Mouse (Mus musculus) forebrain, embryonic 13.5 days (tissue): ENCODE measurements around the gene Smoc1. TPM values are rescaled to one million over a fixed set of nuclear protein-coding genes. Genes with fewer than 3 reads are reported as not detected.

Experiments used
- ATAC-seq: fragments of 200-750 bp; cut with Nextera tagmentation; 2 replicates; pipeline ENCODE4 v1.8.0; 2017
- H3K27ac ChIP-seq: fragments of 300-500 bp; sonication (generic); 2 replicates; pipeline ENCODE4 v1.5.1; 2015; ENCODE audit warnings: inconsistent platforms, mild to moderate bottlenecking, moderate library complexity
- H3K27me3 ChIP-seq: fragments of 300-500 bp; sonication (generic); 2 replicates; pipeline ENCODE4 v1.6.1; 2015; ENCODE audit warnings: mild to moderate bottlenecking, inconsistent platforms
- H3K36me3 ChIP-seq: fragments of 300-500 bp; sonication (generic); 2 replicates; pipeline ENCODE4 v1.6.1; 2015; ENCODE audit warnings: mild to moderate bottlenecking, inconsistent platforms; ENCODE audit not compliant: poor library complexity, severe bottlenecking
- H3K4me1 ChIP-seq: fragments of 300-500 bp; sonication (generic); 2 replicates; pipeline ENCODE4 v1.6.1; 2015; ENCODE audit warnings: inconsistent platforms
- H3K4me2 ChIP-seq: fragments of 300-500 bp; sonication (generic); 2 replicates; pipeline ENCODE4 v1.6.1; 2015; ENCODE audit warnings: inconsistent platforms, mild to moderate bottlenecking, moderate library complexity
- H3K4me3 ChIP-seq: fragments of 300-500 bp; sonication (generic); 2 replicates; pipeline ENCODE4 v1.5.1; 2015; ENCODE audit warnings: mild to moderate bottlenecking, inconsistent platforms
- H3K9ac ChIP-seq: fragments of 300-500 bp; sonication (generic); 2 replicates; pipeline ENCODE4 v1.6.1; 2015; ENCODE audit warnings: mild to moderate bottlenecking, inconsistent platforms
- H3K9me3 ChIP-seq: fragments of 300-500 bp; sonication (generic); replicated peaks from 2 replicates; pipeline ENCODE4 v1.6.1; 2016; ENCODE audit warnings: inconsistent platforms
- WGBS: fragments of 180-500 bp; shearing (Covaris S2); methylation state at CpG from one replicate; pipeline ENCODE4 v1.1.7; 2015; 5-methylcytosine and 5-hydroxymethylcytosine counted together
- polyA plus RNA-seq: library from polyadenylated mRNA; unstranded; fragments of >200 nt; fragmentation: Nextera tagmentation; extraction: Ambion mirVana; gene quantifications from 2 replicates; pipeline ENCODE4 v1.2.1, GENCODE M21; 2015

Gene Smoc1
- polyA plus RNA-seq, result 6.4 and 7.3 TPM in 2 replicates

GRCm38 (mm10) chr12:81026277-81026994 lies at the start of gene Smoc1:
Gene Smoc1 (plus strand): TSS chr12:81026808.
- WGBS, result 7% methylated on average over 18 of the region's 42 CpGs
- H3K36me3 ChIP-seq, result no peaks in the 10 kb centered on the region
- H3K9me3 ChIP-seq, result no peaks in the 10 kb centered on the region
- H3K9ac ChIP-seq, result peak within 1 kb of the TSS; percentile 73
- H3K27me3 ChIP-seq, result peaks cover 29% of the 10 kb centered on the region
- H3K4me1 ChIP-seq, result peaks cover 18% of the 10 kb centered on the region
- H3K27ac ChIP-seq, result no peak within 1 kb of the TSS
- ATAC-seq, result peak; percentile 97
- H3K4me2 ChIP-seq, result peak within 1 kb of the TSS; percentile 99
- H3K4me3 ChIP-seq, result peak within 1 kb of the TSS; percentile 66

- H3K9ac ChIP-seq, result no peak overlapping the region
- no peaks in the 10 kb centered on the region for H3K4me1 ChIP-seq
- H3K4me3 ChIP-seq, result no peak overlapping the region
- ATAC-seq, result peak; percentile 24; the same call in 1 of the 2 replicates
- no peak overlapping the region for H3K4me2 ChIP-seq
- no peaks in the 10 kb centered on the region for H3K36me3 ChIP-seq
- H3K9me3 ChIP-seq, result no peaks in the 10 kb centered on the region
- no peaks in the 10 kb centered on the region for H3K27me3 ChIP-seq
- under 1% methylated on average over 7 of the region's 7 CpGs for WGBS
- H3K27ac ChIP-seq, result no peak overlapping the region
These were observed 44.3 kb upstream of the Smoc1 start for GRCm38 (mm10) chr12:80982326-80982725.

GRCm38 (mm10) chr12:80983695-80984094 lies 42.9 kb upstream of the Smoc1 start:
- Histone ChIP-seq H3K27ac (no peak overlapping the region), H3K9me3 (no peaks in the 10 kb centered on the region), H3K9ac (no peak overlapping the region), H3K4me3 (no peak overlapping the region), H3K36me3 (no peaks in the 10 kb centered on the region), H3K4me1 (no peaks in the 10 kb centered on the region), H3K27me3 (no peaks in the 10 kb centered on the region), H3K4me2 (no peak overlapping the region)
- no peak for ATAC-seq
- WGBS, result 74% methylated on average over 9 of the region's 9 CpGs

GRCm38 (mm10) chr12:80986628-80987027 lies 40.0 kb upstream of the Smoc1 start:
- Histone ChIP-seq H3K36me3 (no peaks in the 10 kb centered on the region), H3K27ac (no peak overlapping the region)
- 86% methylated on average over 4 of the region's 4 CpGs for WGBS

GRCm38 (mm10) chr12:80988286-80988685 lies 38.3 kb upstream of the Smoc1 start:
- H3K27ac ChIP-seq, result no peak overlapping the region
- H3K4me3 ChIP-seq, result no peak overlapping the region
- no peak overlapping the region for H3K4me2 ChIP-seq
- H3K4me1 ChIP-seq, result peaks cover 9% of the 10 kb centered on the region; the same call in 1 of the 2 replicates
- H3K36me3 ChIP-seq, result no peaks in the 10 kb centered on the region
- no peaks in the 10 kb centered on the region for H3K9me3 ChIP-seq
- 95% methylated on average over 3 of the region's 3 CpGs for WGBS
- ATAC-seq, result no peak
- peaks cover 5% of the 10 kb centered on the region; the same call in 1 of the 2 replicates for H3K27me3 ChIP-seq
- no peak overlapping the region for H3K9ac ChIP-seq

More at GRCm38 (mm10) chr12:80986628-80987027, 40.0 kb upstream of the Smoc1 start:
- peaks cover 5% of the 10 kb centered on the region; the same call in 1 of the 2 replicates for H3K27me3 ChIP-seq
- no peak for ATAC-seq
- peaks cover 9% of the 10 kb centered on the region; the same call in 1 of the 2 replicates for H3K4me1 ChIP-seq
- no peak overlapping the region for H3K4me3 ChIP-seq
- H3K9ac ChIP-seq, result no peak overlapping the region
- H3K4me2 ChIP-seq, result no peak overlapping the region
- H3K9me3 ChIP-seq, result no peaks in the 10 kb centered on the region

GRCm38 (mm10) chr12:80990901-80991445 lies 35.6 kb upstream of the Smoc1 start:
- ATAC-seq, result no peak
- no peaks in the 10 kb centered on the region for H3K36me3 ChIP-seq
- 19% methylated on average over 13 of the region's 13 CpGs for WGBS
- H3K4me3 ChIP-seq, result no peak overlapping the region
- no peak overlapping the region for H3K9ac ChIP-seq
- peaks cover 5% of the 10 kb centered on the region; the same call in 1 of the 2 replicates for H3K27me3 ChIP-seq
- no peaks in the 10 kb centered on the region for H3K9me3 ChIP-seq
- peaks cover 9% of the 10 kb centered on the region; the same call in 1 of the 2 replicates for H3K4me1 ChIP-seq
- no peak overlapping the region for H3K4me2 ChIP-seq
- H3K27ac ChIP-seq, result no peak overlapping the region

- H3K9me3 ChIP-seq, result no peaks in the 10 kb centered on the region
- peaks cover 6% of the 10 kb centered on the region; the same call in 1 of the 2 replicates for H3K27me3 ChIP-seq
- peaks cover 9% of the 10 kb centered on the region; the same call in 1 of the 2 replicates for H3K4me1 ChIP-seq
- no peak for ATAC-seq
- no peak overlapping the region for H3K4me2 ChIP-seq
- 88% methylated on average over 10 of the region's 10 CpGs for WGBS
- no peak overlapping the region for H3K9ac ChIP-seq
- H3K36me3 ChIP-seq, result no peaks in the 10 kb centered on the region
- no peak overlapping the region for H3K4me3 ChIP-seq
- H3K27ac ChIP-seq, result no peak overlapping the region
These were observed 34.8 kb upstream of the Smoc1 start for GRCm38 (mm10) chr12:80991806-80992205.

- Histone ChIP-seq H3K27me3 (peaks cover 13% of the 10 kb centered on the region), H3K9ac (no peak overlapping the region), H3K36me3 (no peaks in the 10 kb centered on the region), H3K27ac (no peak overlapping the region), H3K4me2 (no peak overlapping the region), H3K9me3 (no peaks in the 10 kb centered on the region), H3K4me3 (no peak overlapping the region), H3K4me1 (peaks cover 9% of the 10 kb centered on the region; the same call in 1 of the 2 replicates)
- ATAC-seq, result no peak
- 86% methylated on average over 8 of the region's 8 CpGs for WGBS
These were observed 34.0 kb upstream of the Smoc1 start for GRCm38 (mm10) chr12:80992540-80993122.

- Histone ChIP-seq H3K9ac (no peak overlapping the region), H3K9me3 (no peaks in the 10 kb centered on the region), H3K4me3 (no peak overlapping the region), H3K27me3 (peaks cover 20% of the 10 kb centered on the region), H3K27ac (no peak overlapping the region), H3K4me2 (no peak overlapping the region), H3K36me3 (no peaks in the 10 kb centered on the region), H3K4me1 (peaks cover 14% of the 10 kb centered on the region)
- ATAC-seq, result no peak
- 85% methylated on average over 1 of the region's 1 CpGs for WGBS
These were observed 32.8 kb upstream of the Smoc1 start for GRCm38 (mm10) chr12:80993773-80994172.

- no peak overlapping the region for H3K27ac ChIP-seq
- ATAC-seq, result no peak
These were observed 31.3 kb upstream of the Smoc1 start for GRCm38 (mm10) chr12:80995326-80995725.

GRCm38 (mm10) chr12:80997652-80998051 lies 29.0 kb upstream of the Smoc1 start:
- Histone ChIP-seq H3K4me1 (peaks cover 18% of the 10 kb centered on the region), H3K36me3 (no peaks in the 10 kb centered on the region), H3K9me3 (no peaks in the 10 kb centered on the region), H3K4me3 (no peak overlapping the region), H3K27ac (no peak overlapping the region), H3K4me2 (no peak overlapping the region), H3K9ac (no peak overlapping the region), H3K27me3 (peaks cover 34% of the 10 kb centered on the region)
- no peak for ATAC-seq
- 81% methylated on average over 4 of the region's 4 CpGs for WGBS

More at GRCm38 (mm10) chr12:80995326-80995725, 31.3 kb upstream of the Smoc1 start:
- Histone ChIP-seq H3K4me2 (no peak overlapping the region), H3K9ac (no peak overlapping the region), H3K4me3 (no peak overlapping the region), H3K27me3 (peaks cover 34% of the 10 kb centered on the region), H3K9me3 (no peaks in the 10 kb centered on the region), H3K36me3 (no peaks in the 10 kb centered on the region), H3K4me1 (peaks cover 17% of the 10 kb centered on the region)
- WGBS, result 86% methylated on average over 4 of the region's 4 CpGs
